Mouse (Mus musculus) CH12.LX (cell line): ENCODE results near the gene Cited2. TPM values are rescaled to one million over a fixed set of nuclear protein-coding genes. Genes with fewer than 3 reads are reported as not detected.

ENCODE experiments used
- DNase-seq: peaks from one replicate; pipeline ENCODE4 v3.0.0-alpha.2; 2013; ENCODE audit errors: extremely low read depth
- H3K27ac ChIP-seq: 2 replicates; pipeline ENCODE4 v1.5.1; 2012; ENCODE audit warnings: low read depth, mild to moderate bottlenecking, control low read depth, moderate library complexity; ENCODE audit not compliant: insufficient read depth
- H3K27me3 ChIP-seq: replicated peaks from 2 replicates; pipeline ENCODE3; 2012; ENCODE audit warnings: inconsistent platforms
- H3K36me3 ChIP-seq, 2 experiments: replicated peaks in 1 of 2; 2 replicates each; pipeline versions ENCODE3 to v1.6.1; 2012; ENCODE audit warnings: inconsistent platforms in 1 of 2, low read length in 1 of 2, mild to moderate bottlenecking in 1 of 2, mixed read lengths in 1 of 2, moderate library complexity in 1 of 2; ENCODE audit not compliant: control insufficient read depth in 1 of 2, insufficient read depth in 1 of 2
- H3K4me1 ChIP-seq, 2 experiments: 2 replicates each; pipeline ENCODE4 v1.6.1; 2012; ENCODE audit warnings: inconsistent platforms in 1 of 2, moderate library complexity in 1 of 2; ENCODE audit not compliant: insufficient read depth in 2 of 2, control insufficient read depth in 1 of 2
- H3K4me2 ChIP-seq: 2 replicates; pipeline ENCODE4 v1.6.1; 2012; ENCODE audit warnings: low read depth, mild to moderate bottlenecking, control low read depth; ENCODE audit not compliant: poor library complexity, insufficient read depth, severe bottlenecking
- H3K4me3 ChIP-seq, 3 experiments: fragments of 150-350 bp in 1 of 3; sonication (generic) in 1 of 3; replicated peaks in 1 of 3; 2 replicates each; pipeline versions ENCODE3 to v1.5.1; 2011 to 2012; ENCODE audit warnings: low read depth in 2 of 3, low read length in 2 of 3, mild to moderate bottlenecking in 2 of 3, moderate library complexity in 2 of 3, control low read depth in 1 of 3, improper control_type of control experiment in 1 of 3, inconsistent platforms in 1 of 3, mixed read lengths in 1 of 3; ENCODE audit not compliant: poor library complexity in 1 of 3
- H3K79me2 ChIP-seq: replicated peaks from 2 replicates; pipeline ENCODE4 v1.6.1; 2012; ENCODE audit warnings: mild to moderate bottlenecking, moderate library complexity; ENCODE audit not compliant: control insufficient read depth, poor library complexity, insufficient read depth, severe bottlenecking; ENCODE audit errors: extremely low read depth
- H3K9ac ChIP-seq: 2 replicates; pipeline ENCODE4 v1.6.1; 2012; ENCODE audit warnings: low read depth, mild to moderate bottlenecking, control low read depth, moderate library complexity; ENCODE audit not compliant: insufficient read depth
- H3K9me3 ChIP-seq: replicated peaks from 2 replicates; pipeline ENCODE3; 2012; ENCODE audit warnings: low read length, inconsistent platforms, mixed read lengths
- CHD1 ChIP-seq: IDR thresholded peaks from 2 replicates; pipeline ENCODE4 v1.6.1; 2012; ENCODE audit warnings: low read depth, low read length, improper control_type of control experiment, inconsistent platforms
- CHD2 ChIP-seq: IDR thresholded peaks from 2 replicates; pipeline ENCODE4 v1.6.1; 2011; ENCODE audit warnings: low read length, improper control_type of control experiment
- E2F4 ChIP-seq: IDR thresholded peaks from 2 replicates; pipeline ENCODE4 v1.6.1; 2011; ENCODE audit warnings: low read depth, low read length, improper control_type of control experiment; ENCODE audit not compliant: insufficient replicate concordance
- EP300 ChIP-seq: IDR thresholded peaks from 2 replicates; pipeline ENCODE4 v1.6.1; 2011; ENCODE audit warnings: low read length, improper control_type of control experiment
- GABPA ChIP-seq: IDR thresholded peaks from 2 replicates; pipeline ENCODE4 v1.6.1; 2012; ENCODE audit warnings: low read depth, low read length, improper control_type of control experiment, inconsistent platforms; ENCODE audit not compliant: insufficient replicate concordance
- IRF4 ChIP-seq: IDR thresholded peaks from 2 replicates; pipeline ENCODE4 v1.6.1; 2014; ENCODE audit warnings: low read depth, mild to moderate bottlenecking, inconsistent platforms, low read length, improper control_type of control experiment
- JUN ChIP-seq: IDR thresholded peaks from 2 replicates; pipeline ENCODE4 v1.6.1; 2011; ENCODE audit warnings: low read depth, mild to moderate bottlenecking, low read length, improper control_type of control experiment, moderate library complexity; ENCODE audit not compliant: insufficient read depth
- MAX ChIP-seq: IDR thresholded peaks from 2 replicates; pipeline ENCODE4 v1.6.1; 2011; ENCODE audit warnings: low read length, improper control_type of control experiment
- MAZ ChIP-seq: IDR thresholded peaks from 2 replicates; pipeline ENCODE4 v1.6.1; 2012; ENCODE audit warnings: low read depth, mild to moderate bottlenecking, inconsistent platforms, low read length, improper control_type of control experiment, moderate library complexity
- POLR2AphosphoS2 ChIP-seq: IDR thresholded peaks from 2 replicates; pipeline ENCODE4 v1.6.1; 2011; ENCODE audit warnings: low read depth, low read length, improper control_type of control experiment
- SIN3A ChIP-seq: IDR thresholded peaks from 2 replicates; pipeline ENCODE4 v1.6.1; 2012; ENCODE audit warnings: low read length, improper control_type of control experiment, inconsistent platforms
- SMC3 ChIP-seq: IDR thresholded peaks from 2 replicates; pipeline ENCODE4 v1.6.1; 2011; ENCODE audit warnings: low read depth, low read length, improper control_type of control experiment
- TCF12 ChIP-seq: IDR thresholded peaks from 2 replicates; pipeline ENCODE4 v1.6.1; 2014; ENCODE audit warnings: low read depth, mild to moderate bottlenecking, inconsistent platforms, low read length, improper control_type of control experiment
- USF2 ChIP-seq: conservative IDR thresholded peaks from 2 replicates; pipeline ENCODE4 v1.6.1; 2011; ENCODE audit warnings: low read depth, low read length, improper control_type of control experiment
- dilution Hi-C: fragments of 300-500 bp; cut with MboI; formaldehyde crosslinking; loops from 2 replicates; pipeline ENCODE4 v1.14.3; 2020; ENCODE audit warnings: low sequenced_read_pairs; ENCODE audit not compliant: extremely low pct_unique_long_range_greater_than_20kb, extremely low pct_ligation_motif_present
- in situ Hi-C: fragments of 300-500 bp; cut with MboI; formaldehyde crosslinking; loops from 3 replicates; pipeline ENCODE4 v1.14.3; 2019; ENCODE audit warnings: low sequenced_read_pairs, low pct_ligation_motif_present, low pct_unique_long_range_greater_than_20kb, mixed read lengths
- polyA plus RNA-seq: library from polyadenylated mRNA; unstranded; fragments of >175 nt; gene quantifications from 2 replicates; pipeline ENCODE4 v1.2.1, GENCODE M21; 2012; ENCODE audit warnings: low read depth; ENCODE audit not compliant: insufficient read length
- total RNA-seq, 2 experiments: library from RNA; depleted of rRNA; stranded (reverse); fragments of 300-350 nt in 1 of 2; fragments of >200 nt in 1 of 2; gene quantifications; 2 replicates each; pipeline ENCODE4 v1.2.3; 2012 to 2014

Gene Cited2
- total and polyA plus RNA-seq, 3 experiments, result 22.6 to 149 (median 28.6) TPM

DNA sequence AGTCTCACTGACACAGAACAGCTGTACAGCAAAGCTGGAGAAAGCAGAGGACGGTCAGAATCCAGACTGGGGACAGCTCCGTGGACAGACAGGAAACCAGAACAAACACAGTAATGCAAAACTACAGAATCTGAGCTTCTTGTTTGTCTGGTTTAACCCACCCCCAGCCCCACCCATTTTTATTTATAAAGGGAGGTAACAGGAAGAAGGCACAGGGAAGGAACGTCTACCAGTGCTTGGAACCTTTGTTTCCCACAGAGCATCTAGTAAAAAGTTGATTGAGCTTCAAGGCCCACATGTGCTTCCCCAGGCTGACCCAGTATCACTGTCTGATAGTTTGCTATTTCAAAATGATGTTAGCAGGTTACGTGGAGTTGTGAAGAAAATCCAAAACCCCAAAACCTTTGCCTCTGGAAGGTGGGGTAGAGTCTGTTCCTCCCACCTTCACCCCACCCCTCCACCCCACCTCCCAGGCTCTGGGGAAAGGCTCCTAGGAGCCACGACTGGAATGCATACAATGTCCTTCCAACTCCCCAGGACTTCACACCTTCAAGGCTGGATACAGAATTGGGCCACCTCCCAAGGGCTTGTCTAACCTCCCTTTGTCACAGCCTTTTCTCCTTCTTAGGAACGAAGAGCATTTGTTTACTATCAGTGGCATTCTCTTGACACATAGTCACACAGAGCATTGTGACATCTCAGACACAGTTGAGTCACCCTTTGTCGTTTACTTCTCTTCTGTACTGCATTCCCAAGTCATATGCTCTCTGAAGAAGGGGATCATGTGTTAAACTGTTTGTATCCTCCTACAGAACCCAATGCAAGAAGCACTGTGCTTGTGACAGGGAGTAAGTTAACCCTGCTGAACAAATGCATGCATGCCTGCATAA is 25.4 kb upstream of the Cited2 start:
- dilution Hi-C loops, result no loop called here
- no peaks in the 10 kb centered on the region for H3K27me3 ChIP-seq
- no peaks in the 10 kb centered on the region for H3K79me2 ChIP-seq
- H3K27ac ChIP-seq, result no peak overlapping the region
- H3K9me3 ChIP-seq, result no peaks in the 10 kb centered on the region
- H3K9ac ChIP-seq, result no peak overlapping the region
- H3K36me3 ChIP-seq, result no peaks in the 10 kb centered on the region
- no peaks in the 10 kb centered on the region for H3K4me1 ChIP-seq
- no peak for DNase-seq
- TF ChIP-seq MAX (no peak), CHD1 (no peak), USF2 (no peak), SIN3A (no peak), POLR2AphosphoS2 (no peak), GABPA (no peak)
- TF ChIP-seq, all 38 proteins: peak for 0
- in situ Hi-C loops, result no loop called here
- Histone ChIP-seq H3K4me3 (no peak overlapping the region), H3K4me2 (no peak overlapping the region)

GRCm38 (mm10) chr10:17705466-17705973 is 17.5 kb upstream of the Cited2 start:
- Histone ChIP-seq H3K4me1 (peaks cover 3 to 9% of the 10 kb centered on the region in 2 experiments; a peak in 3 of 4 replicates), H3K9me3 (no peaks in the 10 kb centered on the region), H3K27ac (no peak overlapping the region), H3K36me3 (no peaks in the 10 kb centered on the region), H3K4me2 (peak overlapping the region; percentile 51), H3K79me2 (no peaks in the 10 kb centered on the region), H3K4me3 (no peak overlapping the region), H3K9ac (no peak overlapping the region), H3K27me3 (no peaks in the 10 kb centered on the region)
- dilution Hi-C loops, result no loop called here
- TF ChIP-seq GABPA, result no peak
- peak; percentile 79 for TF ChIP-seq IRF4
- TF ChIP-seq CHD2, result peak; percentile 64
- 0 out of 2 replicates have a peak, but pooled peaks have one; percentile 1 for TF ChIP-seq SMC3
- peak; percentile 18; the same call in 1 of the 2 replicates for TF ChIP-seq JUN
- peak; percentile 65 for TF ChIP-seq EP300
- TF ChIP-seq TCF12, result peak; percentile 10; the same call in 1 of the 2 replicates
- TF ChIP-seq E2F4, result no peak
- TF ChIP-seq MAZ, result 0 out of 2 replicates have a peak, but pooled peaks have one; percentile 33
- DNase-seq, result no peak
- in situ Hi-C loops, result loop anchor here (25.0 kb wide), 1 partner anchor 718 kb away; no protein-coding TSS in a partner anchor
